Mouse (Mus musculus) MEL (cell line): ENCODE data around the gene Olfr552. TPM values are rescaled to one million over a fixed set of nuclear protein-coding genes. Genes with fewer than 3 reads are reported as not detected.

Experiments
- DNase-seq: peaks from one replicate; pipeline ENCODE4 v3.0.0; 2011; ENCODE audit warnings: low read depth, low spot score
- H3K27ac ChIP-seq: 2 replicates; pipeline ENCODE4 v1.5.1; 2012; ENCODE audit warnings: low read depth, mild to moderate bottlenecking, control low read depth, low read length, moderate library complexity; ENCODE audit not compliant: control insufficient read depth
- H3K27me3 ChIP-seq, 2 experiments: fragments of 150-350 bp in 1 of 2; sonication (generic) in 1 of 2; 2 replicates each; pipeline ENCODE4 v1.6.1; 2012; ENCODE audit warnings: low read length in 2 of 2, mild to moderate bottlenecking in 2 of 2, improper control_type of control experiment in 1 of 2, moderate library complexity in 1 of 2; ENCODE audit not compliant: insufficient read depth in 2 of 2, control insufficient read depth in 1 of 2
- H3K36me3 ChIP-seq, 2 experiments: 2 replicates each; pipeline ENCODE4 v1.6.1; 2012 to 2014; ENCODE audit warnings: low read length in 2 of 2, improper control_type of control experiment in 1 of 2, inconsistent platforms in 1 of 2, mild to moderate bottlenecking in 1 of 2; ENCODE audit not compliant: insufficient read depth in 2 of 2, control insufficient read depth in 1 of 2
- H3K4me1 ChIP-seq, 2 experiments: fragments of 150-350 bp in 1 of 2; sonication (generic) in 1 of 2; 2 replicates each; pipeline ENCODE4 v1.6.1; 2012; ENCODE audit warnings: low read length in 2 of 2, improper control_type of control experiment in 1 of 2, mild to moderate bottlenecking in 1 of 2; ENCODE audit not compliant: insufficient read depth in 2 of 2, control insufficient read depth in 1 of 2
- H3K4me3 ChIP-seq, 2 experiments: fragments of 150-350 bp in 1 of 2; sonication (generic) in 1 of 2; 2 replicates each; pipeline ENCODE4 v1.5.1; 2012; ENCODE audit warnings: low read depth in 2 of 2, low read length in 2 of 2, mild to moderate bottlenecking in 2 of 2, moderate library complexity in 2 of 2, control low read depth in 1 of 2, improper control_type of control experiment in 1 of 2; ENCODE audit not compliant: control insufficient read depth in 1 of 2, insufficient read depth in 1 of 2
- H3K79me2 ChIP-seq: 2 replicates; pipeline ENCODE4 v1.6.1; 2012; ENCODE audit warnings: mild to moderate bottlenecking, low read length, moderate library complexity; ENCODE audit not compliant: control insufficient read depth, poor library complexity, insufficient read depth
- H3K9ac ChIP-seq: 2 replicates; pipeline ENCODE4 v1.6.1; 2012; ENCODE audit warnings: low read depth, mild to moderate bottlenecking, control low read depth, low read length, moderate library complexity; ENCODE audit not compliant: control insufficient read depth, poor library complexity, severe bottlenecking
- H3K9me3 ChIP-seq: fragments of 150-350 bp; sonication (generic); replicated peaks from 2 replicates; pipeline ENCODE4 v1.6.1; 2012; ENCODE audit warnings: mild to moderate bottlenecking, low read length, improper control_type of control experiment, moderate library complexity; ENCODE audit not compliant: insufficient read depth
- BHLHE40 ChIP-seq: IDR thresholded peaks from 2 replicates; pipeline ENCODE4 v1.6.1; 2012; ENCODE audit warnings: low read depth, mild to moderate bottlenecking, inconsistent platforms, low read length, improper control_type of control experiment, borderline replicate concordance
- ELF1 ChIP-seq: IDR thresholded peaks from 2 replicates; pipeline ENCODE4 v1.6.1; 2014; ENCODE audit warnings: low read depth, mild to moderate bottlenecking, inconsistent platforms, low read length, improper control_type of control experiment, moderate library complexity
- GATA1 ChIP-seq: IDR thresholded peaks from 2 replicates; pipeline ENCODE4 v1.6.1; 2011; ENCODE audit warnings: low read depth, low read length, improper control_type of control experiment
- MAX ChIP-seq: IDR thresholded peaks from 2 replicates; pipeline ENCODE4 v1.6.1; 2011; ENCODE audit warnings: low read length, improper control_type of control experiment
- MAZ ChIP-seq: IDR thresholded peaks from 2 replicates; pipeline ENCODE4 v1.6.1; 2012; ENCODE audit warnings: low read depth, mild to moderate bottlenecking, inconsistent platforms, low read length, improper control_type of control experiment
- MYB ChIP-seq: IDR thresholded peaks from 2 replicates; pipeline ENCODE4 v1.6.1; 2011; ENCODE audit warnings: mild to moderate bottlenecking, low read depth, low read length, improper control_type of control experiment
- MYC ChIP-seq: IDR thresholded peaks from 2 replicates; pipeline ENCODE4 v1.6.1; 2011; ENCODE audit warnings: low read depth, mild to moderate bottlenecking, low read length, improper control_type of control experiment, moderate library complexity
- NRF1 ChIP-seq: IDR thresholded peaks from 2 replicates; pipeline ENCODE4 v1.6.1; 2014; ENCODE audit warnings: low read depth, mild to moderate bottlenecking, inconsistent platforms, low read length, improper control_type of control experiment, moderate library complexity; ENCODE audit not compliant: poor library complexity, insufficient read depth, severe bottlenecking
- POLR2AphosphoS5 ChIP-seq: IDR thresholded peaks from 2 replicates; pipeline ENCODE4 v1.6.1; 2012; ENCODE audit warnings: low read depth, borderline replicate concordance, mild to moderate bottlenecking, inconsistent platforms, low read length, moderate library complexity, mixed read lengths
- SIN3A ChIP-seq: IDR thresholded peaks from 2 replicates; pipeline ENCODE4 v1.6.1; 2012; ENCODE audit warnings: low read length, improper control_type of control experiment, inconsistent platforms
- UBTF ChIP-seq: IDR thresholded peaks from 2 replicates; pipeline ENCODE4 v1.6.1; 2012; ENCODE audit warnings: low read depth, mild to moderate bottlenecking, inconsistent platforms, low read length, improper control_type of control experiment, moderate library complexity, borderline replicate concordance; ENCODE audit not compliant: insufficient read depth
- USF1 ChIP-seq: IDR thresholded peaks from 2 replicates; pipeline ENCODE4 v1.6.1; 2014; ENCODE audit warnings: low read depth, mild to moderate bottlenecking, inconsistent platforms, low read length, improper control_type of control experiment, moderate library complexity
- USF2 ChIP-seq, 2 experiments: IDR thresholded peaks; 2 replicates each; pipeline ENCODE4 v1.6.1; 2011 to 2012; ENCODE audit warnings: improper control_type of control experiment in 2 of 2, low read length in 2 of 2, borderline replicate concordance in 1 of 2, inconsistent platforms in 1 of 2, low read depth in 1 of 2, mild to moderate bottlenecking in 1 of 2; ENCODE audit not compliant: insufficient read depth in 1 of 2
- ZC3H11A ChIP-seq: IDR thresholded peaks from 2 replicates; pipeline ENCODE4 v1.6.1; 2012; ENCODE audit warnings: low read depth, mild to moderate bottlenecking, inconsistent platforms, low read length, improper control_type of control experiment
- ZKSCAN1 ChIP-seq: IDR thresholded peaks from 2 replicates; pipeline ENCODE4 v1.6.1; 2012; ENCODE audit warnings: low read depth, mild to moderate bottlenecking, inconsistent platforms, low read length, improper control_type of control experiment, moderate library complexity
- polyA plus RNA-seq, 2 experiments: library from polyadenylated mRNA; stranded (reverse) in 1 of 2; unstranded in 1 of 2; fragments of >175 nt in 1 of 2; fragments of >200 nt in 1 of 2; gene quantifications; 2 replicates each; pipeline versions ENCODE4 v1.2.1 to v1.2.4; 2012; ENCODE audit warnings: low replicate concordance in 2 of 2, low read depth in 1 of 2; ENCODE audit not compliant: insufficient read length in 2 of 2, insufficient read depth in 1 of 2, missing spikeins in 1 of 2
- total RNA-seq: library from RNA; depleted of rRNA; stranded (reverse); fragments of 300-350 nt; gene quantifications from 2 replicates; pipeline ENCODE4 v1.2.3, GENCODE M21; 2012; rRNA removed

Olfr552 gene
- total RNA-seq (not detected in 2 replicates), polyA plus RNA-seq (not detected)

DNA sequence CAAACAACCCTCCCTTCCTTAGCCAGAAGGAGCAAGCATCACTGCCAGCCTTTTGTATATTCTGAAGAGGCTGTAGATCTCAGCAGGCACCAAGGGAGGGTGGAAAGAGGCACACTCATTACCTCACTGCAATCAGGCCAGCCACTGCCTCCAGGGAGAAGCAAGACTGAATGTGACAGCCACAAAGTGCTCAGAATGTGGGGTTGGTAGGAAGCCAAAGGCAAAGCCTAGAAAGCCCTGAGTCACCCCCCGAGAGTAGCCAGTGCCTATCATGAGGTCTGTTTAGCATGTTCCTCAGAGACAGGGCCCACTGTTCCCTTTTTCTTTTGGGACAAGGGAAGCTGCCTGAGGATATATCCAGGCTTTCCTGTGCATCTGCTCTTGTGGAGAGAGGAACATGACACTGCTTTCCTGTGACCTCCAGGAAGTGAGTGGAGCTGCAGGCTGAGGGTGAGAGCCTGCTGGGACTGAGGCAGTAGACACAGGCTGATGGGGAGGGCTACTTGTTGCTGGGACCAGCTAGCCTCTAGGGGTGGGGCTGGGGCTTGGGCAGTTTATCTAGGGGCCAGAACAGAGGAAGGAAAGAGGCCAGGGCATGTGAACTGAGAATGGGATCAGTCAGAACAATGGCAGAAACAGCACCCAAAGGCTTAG, at the start of gene Olfr552:
Gene Olfr552 (plus strand): TSS at position 393 of the 654 bp plus-strand sequence.
- Histone ChIP-seq H3K27ac (no peak within 1 kb of the TSS), H3K36me3 (no peaks in the 10 kb centered on the region), H3K27me3 (no peaks in the 10 kb centered on the region; a peak in 1 of 4 replicates), H3K79me2 (no peaks in the 10 kb centered on the region), H3K9me3 (no peaks in the 10 kb centered on the region), H3K4me1 (no peaks in the 10 kb centered on the region), H3K4me3 (no peak within 1 kb of the TSS), H3K9ac (no peak within 1 kb of the TSS)
- DNase-seq: no peak
- TF ChIP-seq ZC3H11A (no peak), POLR2AphosphoS5 (no peak), UBTF (no peak), SIN3A (no peak), MYC (no peak), MYB (no peak), USF2 (IDR thresholded peaks at IDR 0.05; ENCODE audit: borderline replicate concordance in 1 of 2, insufficient read depth in 1 of 2, low read depth in 1 of 2, low read length in 2 of 2) (no peak), GATA1 (no peak), ELF1 (no peak)

- Histone ChIP-seq H3K27me3 (peaks cover 4 to 9% of the 10 kb centered on the region in 2 experiments; a peak in 2 of 4 replicates), H3K4me1 (no peaks in the 10 kb centered on the region), H3K9ac (no peak within 1 kb of the TSS), H3K36me3 (no peaks in the 10 kb centered on the region), H3K27ac (no peak within 1 kb of the TSS), H3K79me2 (no peaks in the 10 kb centered on the region), H3K4me3 (no peak within 1 kb of the TSS), H3K9me3 (no peaks in the 10 kb centered on the region)
- no peak for DNase-seq
- TF ChIP-seq MAX (no peak), BHLHE40 (no peak), ZC3H11A (no peak), MAZ (no peak), GATA1 (no peak), USF1 (no peak), ZKSCAN1 (no peak), NRF1 (no peak), USF2 (IDR thresholded peaks at IDR 0.05; ENCODE audit: borderline replicate concordance in 1 of 2, insufficient read depth in 1 of 2, low read depth in 1 of 2, low read length in 2 of 2) (no peak)
Observed at GRCm38 (mm10) chr7:102549570-102549969, 48.0 kb upstream of the Olfr552 start, which contains the start of gene Olfr549. Gene Olfr549 (plus strand): TSS chr7:102549870.
